In genomic region chr17:56830411-56831110, GRCm38 (mm10) we compare ENCODE assay signal across 8 mouse cellular contexts. TPM values are rescaled to one million over a fixed set of nuclear protein-coding genes. Genes with fewer than 3 reads are reported as not detected.
DNase-seq lines count a peak whose midpoint lies in the region; ATAC-seq and TF ChIP-seq lines count a peak whose summit lies in the region.

TSS of gene Rfx2 (minus strand) at chr17:56831013.

- peak within 1 kb of the TSS; percentile 62 for H3K4me3 ChIP-seq in left cerebral cortex, adult 2 months
- peak within 1 kb of the TSS; percentile 80 for H3K4me3 ChIP-seq in heart, embryonic 15.5 days
- peak within 1 kb of the TSS; percentile 16; the same call in 1 of the 2 replicates for H3K4me3 ChIP-seq in macrophage (ENCODE audit: inconsistent target)

- H3K4me1 ChIP-seq in heart, embryonic 15.5 days (replicated peaks) = peaks cover 21% of the 10 kb centered on the region

- H3K27me3 ChIP-seq in heart, embryonic 15.5 days = no peaks in the 10 kb centered on the region

- intact Hi-C loops in left cerebral cortex, adult 2 months (cut with DNase I) = no loop called here
- intact Hi-C loops in left cerebral cortex, postnatal 10 days (cut with DNase I) = no loop called here
- intact Hi-C loops in left cerebral cortex, postnatal 36 days (cut with DNase I) = no loop called here

- TF ChIP-seq CTCF in left cerebral cortex, adult 2 months (IDR thresholded peaks at IDR 0.05) = no peak

- no peaks in the 10 kb centered on the region for H3K79me2 ChIP-seq in macrophage (ENCODE audit: inconsistent target)

- WGBS in heart, embryonic 15.5 days = under 1% methylated on average over 48 of the region's 62 CpGs
- 1% methylated on average over 37 of the region's 62 CpGs for WGBS in macrophage (ENCODE audit: missing documents)

- H3K9me3 ChIP-seq in heart, embryonic 15.5 days (replicated peaks) = no peaks in the 10 kb centered on the region

- no peak for ATAC-seq in heart, embryonic 15.5 days (replicated peaks; ENCODE audit: insufficient number of reproducible peaks, insufficient read depth, low FRiP score, low read depth)

- H3K9ac ChIP-seq in heart, embryonic 15.5 days = peak within 1 kb of the TSS; percentile 69

- DNase-seq in left cerebral cortex, adult 2 months (ENCODE audit: extremely low spot score in 1 of 2, low spot score in 2 of 2) = no peak
- no peak for DNase-seq in left cerebral cortex, postnatal 10 days (ENCODE audit: extremely low spot score in 1 of 2, low spot score in 2 of 2)
- peak; percentile 33 for DNase-seq in c-Kit-positive CD71-positive TER-119-positive erythroid progenitor cells, embryonic 14.5 days (ENCODE audit: low spot score)
- DNase-seq in frontal cortex, adult 2 months (ENCODE audit: extremely low spot score in 1 of 2, low spot score in 1 of 2) = no peak
- no peak for DNase-seq in thymus, postnatal 4 days
- no peak for DNase-seq in left cerebral cortex, postnatal 36 days (ENCODE audit: low spot score in 2 of 2)

- H3K27ac ChIP-seq in left cerebral cortex, adult 2 months = no peak within 1 kb of the TSS
- H3K27ac ChIP-seq in heart, embryonic 15.5 days = 0 out of 2 replicates have a peak within 1 kb of the TSS, but pooled peaks have one; percentile 18
- no peak within 1 kb of the TSS for H3K27ac ChIP-seq in macrophage

- no peaks in the 10 kb centered on the region for H3K36me3 ChIP-seq in heart, embryonic 15.5 days
- no peaks in the 10 kb centered on the region for H3K36me3 ChIP-seq in macrophage (ENCODE audit: inconsistent target)

- peak within 1 kb of the TSS; percentile 94 for H3K4me2 ChIP-seq in heart, embryonic 15.5 days

RNA-seq across cellular contexts. Expression of gene Rfx2, which starts in this region (rescaled TPM):
- total RNA-seq in left cerebral cortex, adult 2 months (2021) = 1 to 10 TPM; 2.2 to 3.5 TPM
- total RNA-seq in left cerebral cortex, postnatal 10 days (2021) = 1 to 10 TPM; 1.4 to 2.3 TPM
- 4.8 and 6.3 TPM in 2 replicates for polyA plus RNA-seq in heart, embryonic 15.5 days (2015; fragmentation: Nextera tagmentation; extraction: Ambion mirVana)
- total RNA-seq in macrophage (2018; cell fraction: chromatin; rRNA removed) = 1 to 10 TPM in 1 of 26 experiments, under 1 TPM in 11, not detected in 14; 0.20 to 1.1 (median 0.41) TPM
- under 1 TPM in 24 of 26 experiments, not detected in 2; 0.03 to 0.17 (median 0.09) TPM for total RNA-seq in macrophage (2018; cell fraction: cytosol; rRNA removed)
- 1 to 10 TPM in 2 of 26 experiments, under 1 TPM in 14, not detected in 10; 0.12 to 1.5 (median 0.33) TPM for total RNA-seq in macrophage (2018; cell fraction: nucleus; rRNA removed)
- 0.11 TPM in 2 of 3 replicates, not detected in the other for polyA plus RNA-seq in macrophage (2018)
- polyA plus RNA-seq in frontal cortex, adult 2 months (2012; rRNA removed) = 3.6 and 4.0 TPM in 2 replicates
- total RNA-seq in left cerebral cortex, postnatal 36 days (2021) = 1 to 10 TPM; 2.7 to 2.9 TPM

Comparison
In these comparisons a context has a peak if more than half of its experiments do, and no peak if none do; other contexts are left out.
1. H3K4me3 ChIP-seq: peak in every context shown above with its lines; median percentile 80 in heart, embryonic 15.5 days; 62 in left cerebral cortex, adult 2 months; 16 in macrophage.